Mouse (Mus musculus) hindlimb bud, embryonic 11.5 days (tissue): ENCODE results near the gene 4931409K22Rik.

Experiments used
- DNase-seq: peaks from one replicate; pipeline ENCODE4 v3.0.0-alpha.2; 2012; ENCODE audit warnings: low read depth, low spot score; ENCODE audit errors: extremely low spot score

4931409K22Rik gene

DNA sequence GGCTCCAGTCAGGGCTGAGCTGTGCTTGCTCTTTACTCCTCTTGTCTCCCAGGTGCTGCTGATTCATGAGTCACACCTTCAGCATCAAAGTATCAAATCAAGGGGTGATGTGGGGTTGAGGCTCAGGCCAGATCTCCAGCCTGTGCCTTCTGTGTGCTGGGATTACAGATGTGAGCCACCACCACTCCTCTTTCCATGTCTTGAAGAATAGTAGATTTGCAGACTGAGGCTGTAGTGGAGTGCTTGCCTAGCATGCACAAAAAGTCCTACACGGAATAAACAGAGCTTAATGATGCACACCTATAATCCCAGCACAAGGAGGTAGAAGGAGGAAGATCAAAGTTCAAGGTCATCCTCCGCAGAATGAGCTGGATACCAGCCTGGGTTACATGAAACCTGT lies at the start of gene 4931409K22Rik:
Gene 4931409K22Rik (minus strand): TSS at position 101 of the 400 bp plus-strand sequence.
- no peak for DNase-seq

DNA sequence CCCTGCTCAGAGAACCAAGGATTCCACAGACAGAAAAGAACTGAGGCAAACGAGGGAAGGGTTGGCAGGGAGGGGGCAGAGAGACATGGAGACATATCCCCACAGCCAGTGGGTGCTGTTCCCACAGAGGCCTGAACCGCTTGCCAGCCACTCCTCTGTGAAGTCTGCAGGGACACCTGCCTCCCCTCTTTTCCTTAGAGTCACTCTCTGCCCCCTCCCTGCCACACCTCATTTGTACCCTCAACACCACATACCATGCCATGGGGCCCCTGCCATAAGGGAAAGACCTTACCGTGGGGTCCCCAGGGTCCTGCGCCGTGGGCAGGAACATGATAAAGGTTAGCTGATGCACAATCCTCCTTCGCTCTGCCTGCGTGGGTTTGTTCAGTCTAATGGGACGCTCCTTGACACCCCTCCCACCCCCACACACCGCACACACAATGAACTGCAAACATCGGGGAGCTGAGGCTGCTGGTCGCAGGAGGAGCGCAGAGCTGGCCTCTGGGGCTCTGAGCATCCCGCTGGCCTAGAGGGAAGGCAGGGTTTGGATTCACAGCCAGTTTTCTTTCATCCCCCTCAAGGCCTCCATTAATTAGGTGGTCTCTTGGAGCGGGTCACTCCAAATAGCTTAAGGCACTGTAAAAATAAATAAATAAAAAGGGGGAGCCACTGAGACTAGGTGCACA lies 49.5 kb upstream of the 4931409K22Rik start:
- DNase-seq = no peak

DNA sequence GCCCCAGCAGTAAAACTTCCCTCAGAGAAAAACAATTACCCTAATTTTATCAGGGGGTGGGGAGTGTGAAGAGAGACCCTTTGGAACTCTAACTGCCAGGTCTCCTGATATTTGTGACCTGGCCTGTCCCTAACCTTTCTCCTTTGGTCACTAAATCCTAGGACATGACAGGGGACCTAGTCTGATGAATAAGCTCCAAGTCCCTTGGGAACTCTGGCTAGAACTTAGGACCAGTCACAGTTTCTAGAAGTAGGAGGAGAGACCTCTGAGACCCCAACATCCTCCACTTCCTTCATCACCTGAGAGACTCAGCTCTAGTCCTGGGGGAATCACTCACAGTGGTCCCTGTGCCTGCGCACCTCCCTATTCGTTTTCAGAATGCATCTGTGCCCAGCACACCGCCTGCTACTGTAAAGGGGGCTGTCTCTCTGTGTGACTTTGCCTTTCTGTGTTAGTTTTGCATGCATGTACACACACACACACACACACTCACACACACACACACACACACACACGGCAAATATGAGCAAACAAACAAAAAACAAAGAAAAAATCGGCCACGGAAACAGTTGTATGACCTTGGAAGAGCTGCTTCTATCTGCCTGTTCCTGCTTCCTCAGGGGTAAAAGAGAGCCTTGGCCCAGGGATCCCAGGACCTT lies 48.8 kb upstream of the 4931409K22Rik start:
- no peak for DNase-seq

DNA sequence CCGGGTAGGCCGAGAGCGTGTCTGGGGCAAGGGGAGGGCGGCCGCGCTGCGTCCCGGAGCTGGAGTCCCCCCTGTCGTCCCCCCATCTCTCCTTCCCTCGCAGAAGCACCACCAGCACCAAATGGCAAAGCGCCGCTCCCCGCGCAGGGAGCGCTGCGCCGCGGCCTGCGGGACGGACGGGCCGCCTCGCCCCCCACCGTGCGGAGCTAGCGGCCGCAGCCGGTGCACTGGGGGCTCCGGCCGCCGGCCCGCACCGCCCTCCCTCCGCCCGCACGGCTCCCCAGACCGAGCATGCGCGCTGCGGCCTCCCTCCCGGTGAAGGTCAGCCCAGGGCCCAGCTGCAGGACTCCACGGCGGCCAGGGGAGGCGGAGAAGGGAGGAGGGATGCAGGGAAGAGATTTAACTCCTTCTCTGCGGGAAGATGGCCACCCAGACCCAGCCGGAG lies 48.1 kb upstream of the 4931409K22Rik start:
- DNase-seq = no peak

DNA sequence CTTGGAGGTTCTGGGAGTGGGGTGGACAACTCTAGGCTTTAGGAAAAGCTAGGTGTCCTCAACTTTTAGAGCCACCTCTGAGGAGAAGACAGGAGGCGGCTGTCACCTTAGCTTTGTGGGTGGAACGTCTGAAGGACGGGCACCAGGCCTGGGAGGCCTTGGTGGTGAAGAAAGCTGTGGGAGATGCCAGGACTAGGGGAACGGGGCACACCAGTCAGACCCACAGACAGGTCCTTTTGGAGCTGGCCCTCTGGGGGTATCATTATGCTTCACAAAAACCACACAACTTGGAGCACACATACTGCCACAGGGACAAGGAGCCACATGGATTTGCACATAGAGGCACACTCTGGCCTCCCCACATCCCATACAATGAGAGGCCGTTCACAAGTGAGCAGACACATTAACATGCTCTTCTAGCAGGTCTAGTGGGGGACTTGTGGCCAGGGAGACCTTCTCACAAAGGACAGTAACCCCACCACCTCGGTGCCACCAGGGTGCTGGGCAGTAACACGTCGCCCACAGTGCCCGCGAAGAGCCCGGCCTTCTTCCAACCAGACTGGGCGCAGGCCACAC lies 47.6 kb upstream of the 4931409K22Rik start:
- no peak for DNase-seq

DNA sequence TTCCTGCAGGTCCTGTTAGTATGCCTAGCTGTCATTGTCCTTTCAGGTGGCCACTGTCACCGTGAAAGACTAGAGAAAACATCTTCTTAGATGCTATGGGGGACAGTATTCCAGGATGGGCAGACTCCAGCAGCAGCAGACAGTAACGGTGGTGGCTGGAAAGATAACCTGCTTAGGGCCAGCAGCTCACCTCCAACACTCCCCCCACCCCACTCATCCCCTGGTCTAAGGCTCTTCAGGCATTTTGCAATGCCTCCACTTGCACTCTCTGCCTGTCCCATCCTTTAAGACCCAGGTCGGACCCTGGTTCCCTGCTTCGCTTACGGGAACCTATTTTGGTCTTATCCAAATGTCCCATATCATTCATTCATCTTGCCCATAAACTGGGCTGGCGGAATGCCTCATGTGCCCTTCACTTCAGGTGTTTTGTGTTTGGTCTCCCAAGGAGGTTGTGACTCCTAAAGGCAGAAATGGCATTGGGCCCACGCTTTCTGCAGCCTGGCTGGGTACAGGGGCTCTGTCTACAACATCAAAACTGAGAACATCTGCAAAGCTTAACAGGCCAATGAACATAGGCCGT lies 46.9 kb upstream of the 4931409K22Rik start:
- no peak for DNase-seq

DNA sequence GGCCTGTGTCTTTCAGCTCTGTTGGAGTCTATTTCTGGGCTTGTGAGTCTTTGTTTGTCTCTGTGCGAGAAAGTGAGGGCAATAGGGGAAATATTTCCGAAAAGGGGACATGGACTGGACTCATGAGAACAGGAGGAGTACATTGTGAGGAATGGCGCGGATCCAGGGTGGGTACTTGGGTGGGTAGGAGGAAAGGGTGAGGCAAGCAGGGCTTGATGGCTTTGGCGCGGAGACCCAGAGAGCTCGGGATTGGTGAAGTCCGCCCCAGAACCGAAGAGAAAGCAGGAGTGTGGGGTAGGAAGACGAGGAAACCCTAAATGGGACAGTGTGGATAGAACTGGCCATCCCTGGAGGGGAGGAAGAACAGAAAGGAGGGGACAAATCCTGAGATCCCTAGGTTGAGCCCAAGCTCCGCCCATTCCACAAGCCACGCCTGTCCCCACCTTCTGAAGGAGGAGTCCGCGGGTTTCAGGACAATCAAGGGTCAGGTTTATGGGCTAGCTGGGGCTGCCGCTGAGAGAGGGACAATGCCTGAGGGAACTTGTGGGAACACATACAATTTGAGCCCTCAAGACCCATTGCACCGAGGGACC lies 46.2 kb upstream of the 4931409K22Rik start:
- no peak for DNase-seq

DNA sequence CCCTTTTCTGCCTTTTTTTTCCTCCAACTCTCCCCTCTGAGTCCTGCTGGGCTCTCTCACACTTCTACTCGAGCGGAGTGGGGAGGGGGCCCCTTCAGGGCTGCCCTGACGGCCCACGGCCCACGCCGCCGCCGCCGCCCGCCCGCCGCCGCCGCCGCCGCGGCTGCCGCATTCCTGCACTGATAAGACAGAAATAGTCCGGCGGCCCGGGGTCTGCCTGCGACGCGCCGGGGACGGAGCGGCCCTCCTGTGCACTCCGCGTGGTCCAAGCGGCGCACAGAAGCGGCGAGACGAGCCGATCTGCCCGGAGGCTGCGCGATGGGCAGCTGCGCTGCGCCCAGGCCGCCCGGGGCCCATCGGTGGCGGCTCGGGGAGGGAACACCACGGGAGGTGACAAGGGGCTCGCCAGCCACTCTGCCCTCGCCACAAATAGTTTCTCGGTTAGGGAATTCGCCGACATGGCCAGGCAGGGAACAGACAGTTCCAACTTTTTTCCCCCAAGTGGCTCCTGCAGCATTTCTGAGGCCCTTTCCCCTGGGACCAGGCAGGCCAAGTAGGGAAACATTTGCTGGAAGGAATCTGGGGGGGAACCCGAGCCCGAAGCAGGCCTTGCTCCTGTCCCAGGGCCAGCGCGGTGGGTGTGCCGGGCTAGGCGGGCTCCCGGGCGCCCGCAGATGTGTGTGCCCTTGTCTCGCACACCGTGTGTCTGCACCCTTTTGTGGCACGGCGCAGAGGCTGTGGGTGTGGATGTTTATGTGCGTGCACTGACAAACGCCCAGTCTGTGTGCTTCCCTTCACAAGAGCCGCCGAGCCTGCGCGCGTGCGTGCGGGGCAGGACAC lies 45.5 kb upstream of the 4931409K22Rik start:
- no peak for DNase-seq

DNA sequence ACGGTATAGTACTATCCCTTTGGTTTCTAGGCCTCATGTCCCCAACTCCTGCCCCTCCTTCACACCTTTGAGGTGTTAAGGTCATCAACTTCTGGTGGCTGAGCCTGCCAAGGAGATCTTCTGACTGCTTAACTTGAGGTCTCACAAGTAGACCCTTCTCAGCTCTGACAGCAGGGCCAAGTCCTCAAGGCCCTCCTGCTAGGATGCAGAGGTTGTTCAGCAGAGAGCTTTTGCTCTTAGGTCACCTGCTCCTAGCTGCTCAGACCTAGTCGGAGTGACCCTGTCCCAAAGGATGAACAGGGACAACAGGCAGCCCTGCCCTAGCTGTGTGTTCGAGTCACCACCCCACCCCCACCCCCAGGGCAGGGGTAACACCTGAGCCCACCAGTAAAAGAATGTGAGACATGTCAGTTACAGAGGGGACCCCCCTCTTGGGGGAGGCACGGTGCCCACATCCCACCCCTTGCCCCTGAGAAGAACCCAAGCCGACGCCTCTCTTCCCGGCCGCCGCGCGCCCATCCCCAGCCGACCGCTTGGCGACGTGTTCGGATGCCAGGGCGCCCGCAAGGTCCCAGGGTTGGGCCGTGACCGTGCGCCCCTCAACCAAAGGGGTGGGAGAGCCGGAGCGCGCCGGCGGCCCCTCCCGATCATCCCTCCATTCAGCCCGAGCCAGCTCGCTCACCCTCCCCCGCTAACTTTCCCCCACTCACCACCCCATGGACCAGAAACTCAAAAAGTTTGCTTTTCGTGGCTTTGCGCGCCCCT lies 44.6 kb upstream of the 4931409K22Rik start:
- no peak for DNase-seq

DNA sequence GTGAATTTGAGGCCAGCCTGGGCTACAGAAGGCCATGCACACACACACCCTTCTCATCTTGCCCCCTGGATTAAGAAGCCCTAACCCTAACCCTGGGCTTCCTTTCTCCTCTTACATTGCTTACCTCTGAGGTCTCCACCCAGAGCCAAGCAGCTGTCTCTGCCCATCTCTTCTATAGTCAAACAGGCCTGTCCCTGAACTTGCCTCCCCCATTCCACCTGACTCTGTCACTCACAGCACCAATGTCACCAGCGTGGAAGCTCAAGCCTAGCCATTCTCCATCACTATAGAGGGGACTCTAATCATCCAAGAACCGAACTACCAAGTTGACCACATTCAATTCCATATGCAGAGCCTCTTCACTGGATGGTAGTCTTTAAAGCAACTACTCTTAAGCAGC lies 43.6 kb upstream of the 4931409K22Rik start:
- no peak for DNase-seq

DNA sequence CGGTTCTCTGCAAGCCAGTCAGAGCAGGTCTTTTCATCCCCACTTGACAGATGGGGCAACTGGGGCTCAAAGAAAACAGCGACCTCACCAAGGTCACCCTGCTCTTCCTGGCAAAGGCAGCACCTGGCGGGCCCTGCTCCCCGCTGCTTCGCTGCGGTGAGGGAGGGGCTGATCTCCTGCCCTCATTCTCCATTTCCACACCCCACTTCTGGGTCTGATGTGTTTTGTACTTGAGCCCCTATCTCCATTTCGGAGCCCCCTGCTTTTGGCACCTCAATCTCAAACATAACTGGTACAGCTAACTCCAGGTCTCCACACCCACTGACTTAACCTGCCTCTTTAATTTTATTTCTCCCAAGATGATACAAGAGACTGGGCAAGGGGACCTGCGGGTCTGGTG lies 42.5 kb upstream of the 4931409K22Rik start:
- no peak for DNase-seq

DNA sequence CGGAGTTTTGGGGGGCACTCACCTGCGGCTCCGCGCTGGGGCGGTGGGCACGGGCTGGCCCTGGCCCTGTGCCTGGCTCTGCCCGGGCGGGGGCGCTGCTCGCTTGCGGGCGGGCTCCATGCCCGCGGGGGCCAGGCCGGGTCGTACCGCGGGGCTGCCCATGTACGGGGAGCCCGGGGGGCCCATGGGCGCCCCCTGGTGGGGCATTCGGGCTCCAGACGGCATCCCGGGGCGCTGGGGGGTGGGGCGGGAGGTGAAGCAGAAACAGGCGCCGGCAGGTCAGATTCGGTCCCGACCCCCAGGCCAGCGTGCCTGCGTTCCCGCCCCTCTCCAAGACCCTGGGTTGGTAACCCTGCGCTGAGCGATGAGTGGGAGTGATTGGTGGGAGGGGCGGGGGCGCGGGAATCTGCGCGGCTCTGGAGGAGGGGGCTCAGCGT lies 42.0 kb upstream of the 4931409K22Rik start:
- no peak for DNase-seq

DNA sequence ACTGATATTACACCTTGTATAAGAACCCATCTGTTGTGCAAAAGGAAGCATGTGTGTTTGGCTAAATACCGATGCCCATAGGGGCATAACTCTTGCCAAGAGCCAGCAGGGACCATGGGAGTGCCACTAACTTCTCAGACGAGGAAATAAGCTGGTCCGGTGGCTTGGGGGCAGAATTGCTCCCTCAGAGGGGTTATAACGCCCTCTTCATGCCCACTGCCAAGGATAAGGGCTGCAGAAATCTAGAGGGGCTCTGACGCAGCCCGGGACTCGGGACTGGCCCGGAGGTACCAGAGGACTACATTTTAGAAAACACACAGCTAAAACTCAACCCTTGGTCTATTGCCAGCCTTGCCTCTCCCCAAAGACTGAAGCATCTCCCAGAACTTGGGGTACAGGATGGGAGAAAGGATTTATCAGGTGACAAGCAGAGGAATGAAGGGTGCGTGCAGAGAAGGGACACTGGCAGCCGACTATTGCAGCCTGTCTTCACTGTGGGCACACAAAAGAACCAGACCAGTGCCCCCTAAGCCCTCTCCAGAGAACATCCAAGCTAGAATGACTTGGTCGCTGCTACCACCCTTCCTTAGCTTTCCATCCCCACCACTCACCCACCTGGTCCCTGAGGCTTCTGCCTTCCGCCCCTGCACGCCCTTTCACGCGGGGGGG lies 41.4 kb upstream of the 4931409K22Rik start:
- DNase-seq = no peak

DNA sequence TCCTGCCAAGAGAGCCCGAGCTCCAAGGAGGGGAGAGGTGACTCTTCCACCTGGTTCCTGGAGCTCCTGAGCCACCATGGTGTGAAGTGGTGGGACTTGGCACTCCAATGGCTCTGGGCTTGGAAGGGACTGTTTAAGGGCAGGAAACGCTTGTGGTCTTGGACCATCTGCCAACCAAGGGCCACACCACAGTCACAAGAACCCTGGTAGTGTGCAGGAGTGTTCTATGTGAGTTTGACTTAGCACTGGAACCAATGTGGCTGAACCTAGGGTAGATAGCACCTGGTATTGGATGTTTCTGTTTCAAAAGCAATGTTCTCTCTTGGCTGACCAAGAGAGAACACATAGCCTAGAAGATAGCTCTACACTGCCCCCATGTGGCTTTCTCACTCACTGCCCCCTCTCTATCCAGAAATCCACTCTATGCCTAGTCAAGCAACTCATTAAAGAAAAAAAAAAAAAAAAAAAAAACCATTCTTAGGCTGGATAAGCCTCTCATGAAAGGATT lies 40.7 kb upstream of the 4931409K22Rik start:
- peak; percentile 86 for DNase-seq

DNA sequence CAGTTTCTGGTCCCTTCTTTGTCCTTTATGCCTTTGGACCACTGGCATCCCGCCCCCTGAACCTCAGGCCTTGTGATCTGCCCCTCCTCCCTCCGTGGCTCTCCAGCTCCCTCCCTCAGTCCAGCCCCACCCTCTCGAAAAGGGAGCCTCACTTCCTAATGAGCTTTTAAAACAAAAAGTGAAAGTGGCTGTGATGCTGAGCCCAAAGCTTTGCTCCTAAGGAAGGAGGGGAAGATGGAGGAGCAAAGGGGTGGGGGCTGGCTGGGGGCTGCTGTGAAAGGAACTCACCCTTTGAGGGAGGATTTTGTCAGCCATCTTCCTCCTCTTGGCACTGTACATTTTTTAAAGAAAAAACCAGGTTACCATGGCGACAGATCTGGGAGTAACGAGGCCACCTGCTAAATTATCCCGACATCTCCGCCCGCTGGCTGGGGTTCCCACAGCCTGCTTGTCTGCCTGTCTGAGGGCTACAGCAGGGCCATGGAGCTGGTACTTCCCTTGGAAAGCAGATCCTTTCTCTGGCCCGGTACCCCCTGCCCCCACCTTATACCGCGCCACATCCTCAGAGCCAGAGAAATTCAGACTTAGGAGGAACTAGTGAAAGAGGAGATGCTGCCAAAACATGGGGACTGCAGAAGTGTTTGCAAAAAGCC lies 40.0 kb upstream of the 4931409K22Rik start:
- DNase-seq = no peak

DNA sequence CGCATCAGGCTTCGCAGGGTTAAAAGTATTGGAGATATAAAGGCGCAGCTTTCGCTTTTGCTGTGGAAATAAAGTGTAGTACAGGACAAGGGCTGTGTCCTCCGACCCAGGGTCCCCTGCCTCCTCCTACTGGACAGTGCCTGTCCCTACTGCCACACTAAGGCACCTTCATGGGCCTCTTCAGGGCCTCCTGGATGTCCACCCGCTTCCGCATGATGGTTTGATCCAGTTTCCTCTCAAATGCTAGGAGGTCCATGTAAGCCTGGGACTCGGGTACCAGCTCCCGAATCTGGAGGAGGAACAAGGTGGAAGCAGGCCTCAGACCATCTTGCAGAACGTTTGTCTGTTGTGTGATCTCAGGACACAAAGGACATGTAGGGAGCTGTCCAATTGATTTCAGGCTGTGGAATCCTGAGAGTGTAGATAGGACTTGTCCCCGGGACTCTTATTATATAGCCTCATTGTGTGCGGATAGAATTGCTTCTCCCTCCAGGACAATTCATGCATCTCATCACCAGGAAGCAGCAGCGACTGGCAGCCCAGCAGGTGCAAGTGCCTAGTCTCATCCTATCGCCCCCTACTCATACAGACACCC lies 39.3 kb upstream of the 4931409K22Rik start:
- DNase-seq = no peak

DNA sequence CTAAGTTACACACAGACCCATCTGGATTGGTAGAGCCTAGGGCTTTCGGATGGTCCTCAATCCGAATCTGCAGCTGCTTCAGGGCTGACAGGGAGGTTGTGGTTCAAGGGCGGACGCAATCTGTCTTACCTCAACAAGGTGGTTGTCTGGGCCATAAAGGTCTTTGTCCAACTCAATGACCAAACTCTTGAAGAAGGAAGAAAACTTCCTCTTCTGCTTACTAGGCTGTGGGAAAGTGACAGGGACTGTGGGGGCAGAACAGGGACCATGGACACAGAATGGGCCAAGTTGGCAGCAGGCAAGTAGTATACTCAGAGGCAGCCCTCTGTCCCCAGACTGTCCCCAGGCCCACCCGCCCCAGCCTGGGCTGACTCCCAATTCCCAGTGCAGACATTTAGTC lies 38.7 kb upstream of the 4931409K22Rik start:
- DNase-seq = no peak

DNA sequence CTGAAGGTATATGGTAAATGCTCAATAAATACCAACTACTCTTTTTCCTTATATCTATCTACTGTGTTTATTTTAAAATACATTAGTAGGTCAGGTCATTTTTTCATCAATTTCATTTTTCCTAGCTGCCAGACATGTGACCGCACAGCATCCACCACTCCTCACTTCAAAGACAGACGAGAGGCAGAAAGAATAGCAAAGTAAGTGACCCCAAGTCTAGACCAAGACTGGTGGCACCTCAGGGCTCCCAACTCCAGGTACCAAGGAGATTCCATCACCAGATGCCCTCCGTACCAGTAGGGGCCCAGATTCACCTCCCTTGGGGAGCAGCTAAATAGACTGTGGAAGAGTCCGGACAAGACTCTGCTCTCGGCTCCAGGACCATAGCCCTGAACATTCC lies 37.7 kb upstream of the 4931409K22Rik start:
- DNase-seq = no peak
